Mouse (Mus musculus): Measurements from ENCODE around the gene Itgad. TPM values are rescaled to one million over a fixed set of nuclear protein-coding genes. Genes with fewer than 3 reads are reported as not detected.

The Itgad gene
- polyA plus RNA-seq, 1 experiment from 2014 or later: not detected

- Histone ChIP-seq H3K36me3 (ENCODE audit: control insufficient read depth, insufficient read depth, low read length) (no peaks in the 10 kb centered on the region), H3K4me3 (ENCODE audit: low read length) (no peak overlapping the region), H3K4me1 (ENCODE audit: control insufficient read depth, insufficient read depth, low read depth, low read length) (no peaks in the 10 kb centered on the region), H3K9ac (ENCODE audit: low read depth, low read length) (no peak overlapping the region), H3K4me2 (ENCODE audit: low read length) (no peak overlapping the region), H3K27ac (ENCODE audit: low read depth, low read length) (no peak overlapping the region), H3K27me3 (replicated peaks; ENCODE audit: control insufficient read depth, insufficient read depth, low read length) (no peaks in the 10 kb centered on the region), H3K9me3 (ENCODE audit: control insufficient read depth, low read length) (no peaks in the 10 kb centered on the region)
- 91% methylated on average over 7 of the region's 7 CpGs for WGBS
- no peak for ATAC-seq
These were observed 12.2 kb downstream of the Itgad start for GRCm38 (mm10) chr7:128166391-128166790.

- Histone ChIP-seq H3K4me2 (ENCODE audit: low read length) (no peak overlapping the region), H3K9ac (ENCODE audit: low read depth, low read length) (no peak overlapping the region), H3K4me3 (ENCODE audit: low read length) (no peak overlapping the region), H3K36me3 (ENCODE audit: control insufficient read depth, insufficient read depth, low read length) (no peaks in the 10 kb centered on the region), H3K27me3 (replicated peaks; ENCODE audit: control insufficient read depth, insufficient read depth, low read length) (no peaks in the 10 kb centered on the region), H3K27ac (ENCODE audit: low read depth, low read length) (no peak overlapping the region), H3K4me1 (ENCODE audit: control insufficient read depth, insufficient read depth, low read depth, low read length) (no peaks in the 10 kb centered on the region), H3K9me3 (ENCODE audit: control insufficient read depth, low read length) (no peaks in the 10 kb centered on the region)
- WGBS: 78% methylated on average over 3 of the region's 3 CpGs
- no peak for ATAC-seq
These were observed 15.8 kb downstream of the Itgad start for GRCm38 (mm10) chr7:128169996-128170395.

- no peaks in the 10 kb centered on the region for H3K36me3 ChIP-seq (ENCODE audit: control insufficient read depth, insufficient read depth, low read length)
- H3K27ac ChIP-seq (ENCODE audit: low read depth, low read length): no peak overlapping the region
- no peak for ATAC-seq
- H3K9ac ChIP-seq (ENCODE audit: low read depth, low read length): no peak overlapping the region
- H3K4me1 ChIP-seq (ENCODE audit: control insufficient read depth, insufficient read depth, low read depth, low read length): no peaks in the 10 kb centered on the region
- no peak overlapping the region for H3K4me2 ChIP-seq (ENCODE audit: low read length)
- 79% methylated on average over 2 of the region's 2 CpGs for WGBS
- H3K9me3 ChIP-seq (ENCODE audit: control insufficient read depth, low read length): no peaks in the 10 kb centered on the region
- no peak overlapping the region for H3K4me3 ChIP-seq (ENCODE audit: low read length)
- no peaks in the 10 kb centered on the region for H3K27me3 ChIP-seq (replicated peaks; ENCODE audit: control insufficient read depth, insufficient read depth, low read length)
These were observed 24.2 kb downstream of the Itgad start for GRCm38 (mm10) chr7:128178385-128178784.

- no peak overlapping the region for H3K4me3 ChIP-seq (ENCODE audit: low read length)
- H3K27ac ChIP-seq (ENCODE audit: low read depth, low read length): no peak overlapping the region
- no peaks in the 10 kb centered on the region for H3K9me3 ChIP-seq (ENCODE audit: control insufficient read depth, low read length)
- H3K4me1 ChIP-seq (ENCODE audit: control insufficient read depth, insufficient read depth, low read depth, low read length): no peaks in the 10 kb centered on the region
- ATAC-seq: no peak
- 75% methylated on average over 7 of the region's 7 CpGs for WGBS
- H3K27me3 ChIP-seq (replicated peaks; ENCODE audit: control insufficient read depth, insufficient read depth, low read length): no peaks in the 10 kb centered on the region
- no peak overlapping the region for H3K9ac ChIP-seq (ENCODE audit: low read depth, low read length)
- H3K4me2 ChIP-seq (ENCODE audit: low read length): no peak overlapping the region
- no peaks in the 10 kb centered on the region for H3K36me3 ChIP-seq (ENCODE audit: control insufficient read depth, insufficient read depth, low read length)
These were observed 25.9 kb downstream of the Itgad start for GRCm38 (mm10) chr7:128180126-128180525.

- Histone ChIP-seq H3K9ac (ENCODE audit: low read depth, low read length) (no peak overlapping the region), H3K36me3 (ENCODE audit: control insufficient read depth, insufficient read depth, low read length) (no peaks in the 10 kb centered on the region), H3K4me1 (ENCODE audit: control insufficient read depth, insufficient read depth, low read depth, low read length) (no peaks in the 10 kb centered on the region), H3K27ac (ENCODE audit: low read depth, low read length) (no peak overlapping the region), H3K4me3 (ENCODE audit: low read length) (no peak overlapping the region), H3K27me3 (replicated peaks; ENCODE audit: control insufficient read depth, insufficient read depth, low read length) (no peaks in the 10 kb centered on the region), H3K4me2 (ENCODE audit: low read length) (no peak overlapping the region), H3K9me3 (ENCODE audit: control insufficient read depth, low read length) (no peaks in the 10 kb centered on the region)
- ATAC-seq: no peak
- 73% methylated on average over 6 of the region's 6 CpGs for WGBS
These were observed 26.4 kb downstream of the Itgad start for GRCm38 (mm10) chr7:128180546-128180945.

- no peaks in the 10 kb centered on the region for H3K9me3 ChIP-seq (ENCODE audit: control insufficient read depth, low read length)
- no peaks in the 10 kb centered on the region for H3K36me3 ChIP-seq (ENCODE audit: control insufficient read depth, insufficient read depth, low read length)
- ATAC-seq: no peak
- no peak overlapping the region for H3K4me3 ChIP-seq (ENCODE audit: low read length)
- no peak overlapping the region for H3K9ac ChIP-seq (ENCODE audit: low read depth, low read length)
- H3K27me3 ChIP-seq (replicated peaks; ENCODE audit: control insufficient read depth, insufficient read depth, low read length): no peaks in the 10 kb centered on the region
- no peak overlapping the region for H3K4me2 ChIP-seq (ENCODE audit: low read length)
- H3K4me1 ChIP-seq (ENCODE audit: control insufficient read depth, insufficient read depth, low read depth, low read length): no peaks in the 10 kb centered on the region
- no peak overlapping the region for H3K27ac ChIP-seq (ENCODE audit: low read depth, low read length)
- WGBS: 94% methylated on average over 10 of the region's 10 CpGs
These were observed 27.5 kb downstream of the Itgad start for GRCm38 (mm10) chr7:128181691-128182090.

GRCm38 (mm10) chr7:128201607-128202006 lies 47.4 kb downstream of the Itgad start:
- Histone ChIP-seq H3K9me3 (ENCODE audit: control insufficient read depth, low read length) (no peaks in the 10 kb centered on the region), H3K9ac (ENCODE audit: low read depth, low read length) (no peak overlapping the region), H3K4me3 (ENCODE audit: low read length) (no peak overlapping the region), H3K4me2 (ENCODE audit: low read length) (no peak overlapping the region), H3K27ac (ENCODE audit: low read depth, low read length) (no peak overlapping the region), H3K36me3 (ENCODE audit: control insufficient read depth, insufficient read depth, low read length) (no peaks in the 10 kb centered on the region), H3K27me3 (replicated peaks; ENCODE audit: control insufficient read depth, insufficient read depth, low read length) (no peaks in the 10 kb centered on the region), H3K4me1 (ENCODE audit: control insufficient read depth, insufficient read depth, low read depth, low read length) (no peaks in the 10 kb centered on the region)
- no peak for ATAC-seq
- 90% methylated on average over 9 of the region's 9 CpGs for WGBS

- no peaks in the 10 kb centered on the region for H3K36me3 ChIP-seq (ENCODE audit: control insufficient read depth, insufficient read depth, low read length)
- H3K4me3 ChIP-seq (ENCODE audit: low read length): no peak overlapping the region
- no peaks in the 10 kb centered on the region for H3K4me1 ChIP-seq (ENCODE audit: control insufficient read depth, insufficient read depth, low read depth, low read length)
- no peak overlapping the region for H3K4me2 ChIP-seq (ENCODE audit: low read length)
- H3K27ac ChIP-seq (ENCODE audit: low read depth, low read length): no peak overlapping the region
- no peaks in the 10 kb centered on the region for H3K9me3 ChIP-seq (ENCODE audit: control insufficient read depth, low read length)
- no peaks in the 10 kb centered on the region for H3K27me3 ChIP-seq (replicated peaks; ENCODE audit: control insufficient read depth, insufficient read depth, low read length)
- no peak for ATAC-seq
- WGBS: 85% methylated on average over 9 of the region's 9 CpGs
- H3K9ac ChIP-seq (ENCODE audit: low read depth, low read length): no peak overlapping the region
These were observed 48.9 kb downstream of the Itgad start for GRCm38 (mm10) chr7:128203071-128203470.

- no peak overlapping the region for H3K4me2 ChIP-seq (ENCODE audit: low read length)
- H3K36me3 ChIP-seq (ENCODE audit: control insufficient read depth, insufficient read depth, low read length): no peaks in the 10 kb centered on the region
- H3K4me3 ChIP-seq (ENCODE audit: low read length): no peak overlapping the region
- no peaks in the 10 kb centered on the region for H3K9me3 ChIP-seq (ENCODE audit: control insufficient read depth, low read length)
- 83% methylated on average over 8 of the region's 8 CpGs for WGBS
- no peak overlapping the region for H3K27ac ChIP-seq (ENCODE audit: low read depth, low read length)
- no peaks in the 10 kb centered on the region for H3K4me1 ChIP-seq (ENCODE audit: control insufficient read depth, insufficient read depth, low read depth, low read length)
- no peaks in the 10 kb centered on the region for H3K27me3 ChIP-seq (replicated peaks; ENCODE audit: control insufficient read depth, insufficient read depth, low read length)
- ATAC-seq: no peak
- H3K9ac ChIP-seq (ENCODE audit: low read depth, low read length): no peak overlapping the region
These were observed 50.0 kb downstream of the Itgad start for GRCm38 (mm10) chr7:128204179-128204578.

GRCm38 (mm10) chr7:128205695-128206094 lies 51.5 kb downstream of the Itgad start:
- Histone ChIP-seq H3K4me1 (ENCODE audit: control insufficient read depth, insufficient read depth, low read depth, low read length) (no peaks in the 10 kb centered on the region), H3K4me3 (ENCODE audit: low read length) (no peak overlapping the region), H3K4me2 (ENCODE audit: low read length) (no peak overlapping the region), H3K36me3 (ENCODE audit: control insufficient read depth, insufficient read depth, low read length) (no peaks in the 10 kb centered on the region), H3K27ac (ENCODE audit: low read depth, low read length) (no peak overlapping the region), H3K9me3 (ENCODE audit: control insufficient read depth, low read length) (no peaks in the 10 kb centered on the region), H3K9ac (ENCODE audit: low read depth, low read length) (no peak overlapping the region), H3K27me3 (replicated peaks; ENCODE audit: control insufficient read depth, insufficient read depth, low read length) (no peaks in the 10 kb centered on the region)
- no peak for ATAC-seq
- 89% methylated on average over 18 of the region's 18 CpGs for WGBS

Data from hindbrain, embryonic 16.5 days (tissue).